In the genomic region with DNA sequence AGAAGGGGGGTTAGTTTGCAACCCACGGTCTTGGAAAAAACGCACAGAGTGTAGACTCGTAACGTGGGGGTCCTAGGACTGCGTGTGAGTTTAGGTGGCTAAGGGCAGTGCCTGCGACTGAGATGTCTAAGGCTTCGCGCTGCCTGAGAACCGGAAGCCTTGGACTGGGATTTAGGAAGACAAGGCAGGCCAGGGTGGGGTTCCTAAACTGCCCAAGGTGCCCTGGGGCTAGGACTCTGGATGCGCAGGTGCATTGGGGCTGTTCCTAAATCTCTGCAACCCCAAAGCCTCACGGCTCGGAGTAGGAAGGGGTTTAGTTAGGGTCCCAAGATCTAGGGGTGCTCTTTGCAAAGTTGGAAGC, we compare ENCODE assay signal across 8 mouse cellular contexts. TPM values are rescaled to one million over a fixed set of nuclear protein-coding genes. Genes with fewer than 3 reads are reported as not detected.
DNase-seq lines count a peak whose midpoint lies in the region; TF ChIP-seq lines count a peak whose summit lies in the region.

No protein-coding gene starts in this region.

- peaks cover 27% of the 10 kb centered on the region for H3K4me1 ChIP-seq in liver, adult 2 months (ENCODE audit: control insufficient read depth, insufficient read depth, low read length)
- H3K4me1 ChIP-seq in brown adipose tissue, adult 24 weeks (ENCODE audit: control insufficient read depth, insufficient read depth, insufficient read length, low read length): peaks cover 22% of the 10 kb centered on the region
- H3K4me1 ChIP-seq in hindbrain, embryonic 10.5 days (replicated peaks): peaks cover 55% of the 10 kb centered on the region

- no peak for TF ChIP-seq CTCF in liver, adult 2 months (IDR thresholded peaks at IDR 0.05; ENCODE audit: low read depth, low read length)

- H3K9ac ChIP-seq in liver, adult 2 months (ENCODE audit: low read depth, low read length): peak overlapping the region; percentile 90

- 25% methylated on average over 12 of the region's 12 CpGs for WGBS in liver, adult 2 months
- 1% methylated on average over 12 of the region's 12 CpGs for WGBS in hindbrain, embryonic 10.5 days
- 3% methylated on average over 12 of the region's 12 CpGs for WGBS in macrophage (ENCODE audit: missing documents)

- no peaks in the 10 kb centered on the region for H3K36me3 ChIP-seq in liver, adult 2 months (ENCODE audit: control insufficient read depth, insufficient read depth, low read length)
- H3K36me3 ChIP-seq in hindbrain, embryonic 10.5 days: peaks cover 21% of the 10 kb centered on the region
- H3K36me3 ChIP-seq in macrophage (ENCODE audit: inconsistent target): no peaks in the 10 kb centered on the region

- no peaks in the 10 kb centered on the region for H3K27me3 ChIP-seq in liver, adult 2 months (ENCODE audit: control insufficient read depth, insufficient read depth, low read length)
- peaks cover 16% of the 10 kb centered on the region for H3K27me3 ChIP-seq in hindbrain, embryonic 10.5 days (ENCODE audit: insufficient read depth, poor library complexity, severe bottlenecking)

- peak overlapping the region; percentile 73 for H3K4me3 ChIP-seq in liver, adult 2 months (ENCODE audit: insufficient read depth, low read depth, low read length)
- H3K4me3 ChIP-seq in brown adipose tissue, adult 24 weeks (ENCODE audit: insufficient read depth, low read depth, low read length): peak overlapping the region; percentile 88
- peak overlapping the region; percentile 86 for H3K4me3 ChIP-seq in hindbrain, embryonic 10.5 days
- peak overlapping the region; percentile 99 for H3K4me3 ChIP-seq in macrophage (ENCODE audit: inconsistent target)

- DNase-seq in liver, adult 2 months (ENCODE audit: extremely low read depth, low read depth, low spot score): no peak
- no peak for DNase-seq in liver
- peak; percentile 51 for DNase-seq in hindbrain, embryonic 10.5 days (ENCODE audit: low spot score)
- DNase-seq in right cerebral cortex, adult 2 months (ENCODE audit: low spot score in 2 of 2): no peak
- no peak for DNase-seq in gastrocnemius, postnatal 10 days
- no peak for DNase-seq in gastrocnemius, postnatal 4 days (ENCODE audit: low spot score in 2 of 2)

- TF ChIP-seq POLR2A in liver, adult 2 months (IDR thresholded peaks at IDR 0.05; ENCODE audit: extremely low read depth, insufficient read depth, low read length): no peak

- peaks cover 8% of the 10 kb centered on the region for H3K79me2 ChIP-seq in liver, adult 2 months (ENCODE audit: control insufficient read depth, insufficient read depth, low read length)
- peaks cover 52% of the 10 kb centered on the region for H3K79me2 ChIP-seq in macrophage (ENCODE audit: inconsistent target)

- H3K27ac ChIP-seq in liver, adult 2 months (replicated peaks; ENCODE audit: insufficient read depth, low read depth, low read length): no peak overlapping the region
- H3K27ac ChIP-seq in brown adipose tissue, adult 24 weeks (replicated peaks; ENCODE audit: low read depth, low read length): peak overlapping the region; percentile 22
- peak overlapping the region; percentile 93 for H3K27ac ChIP-seq in hindbrain, embryonic 10.5 days
- peak overlapping the region; percentile 97 for H3K27ac ChIP-seq in macrophage

- no peaks in the 10 kb centered on the region for H3K9me3 ChIP-seq in hindbrain, embryonic 10.5 days

RNA-seq across cellular contexts. Expression of a gene that starts 0.7 kb away (rescaled TPM):
- total RNA-seq in liver, adult 2 months (2014; rRNA removed): not detected in 2 replicates
- polyA plus RNA-seq in liver, adult 2 months (2012; rRNA removed): 10.6 and 10.8 TPM in 2 replicates
- polyA plus RNA-seq in brown adipose tissue, adult 24 weeks (2012; ENCODE audit: insufficient read depth, insufficient read length, missing spikeins): 1.3 TPM in 1 of 2 replicates, not detected in the other
- 4.1 and 6.7 TPM in 2 replicates for polyA plus RNA-seq in hindbrain, embryonic 10.5 days (2016; fragmentation: Nextera tagmentation; extraction: Ambion mirVana)
- total RNA-seq in macrophage (2018; cell fraction: chromatin; rRNA removed): not detected
- under 1 TPM in 10 of 26 experiments, not detected in 16; 0.09 to 0.43 (median 0.13) TPM for total RNA-seq in macrophage (2018; cell fraction: cytosol; rRNA removed)
- 1 to 10 TPM in 1 of 26 experiments, under 1 TPM in 2, not detected in 23; 0.35 to 1.7 (median 0.48) TPM for total RNA-seq in macrophage (2018; cell fraction: nucleus; rRNA removed)
- not detected in 3 replicates for polyA plus RNA-seq in macrophage (2018)
- total RNA-seq in gastrocnemius, postnatal 10 days (2021): 10 to 100 TPM; 10.6 to 15.8 TPM
- 10 to 100 TPM; 20.3 to 22.9 TPM for total RNA-seq in gastrocnemius, postnatal 4 days (2021)

RNA-seq across cellular contexts. Expression of a gene that starts 28.1 kb away (rescaled TPM):
- total RNA-seq in liver, adult 2 months (2014; rRNA removed): 125 and 147 TPM in 2 replicates
- 200 and 210 TPM in 2 replicates for polyA plus RNA-seq in liver, adult 2 months (2012; rRNA removed)
- polyA plus RNA-seq in brown adipose tissue, adult 24 weeks (2012; ENCODE audit: insufficient read depth, insufficient read length, missing spikeins): 226 and 227 TPM in 2 replicates
- polyA plus RNA-seq in hindbrain, embryonic 10.5 days (2016; fragmentation: Nextera tagmentation; extraction: Ambion mirVana): 1.1 and 1.5 TPM in 2 replicates
- 10 to 100 TPM; 13.7 to 87.4 (median 42.2) TPM for total RNA-seq in macrophage (2018; cell fraction: chromatin; rRNA removed)
- total RNA-seq in macrophage (2018; cell fraction: cytosol; rRNA removed): 100 to 1,000 TPM in 12 of 26 experiments, 10 to 100 TPM in 14; 30.7 to 271 (median 98.7) TPM
- 100 to 1,000 TPM in 19 of 26 experiments, 10 to 100 TPM in 7; 25.3 to 303 (median 156) TPM for total RNA-seq in macrophage (2018; cell fraction: nucleus; rRNA removed)
- 4.8 to 33.5 TPM (median 23.5 TPM) in 3 replicates for polyA plus RNA-seq in macrophage (2018)
- 10 to 100 TPM; 28.0 to 64.3 TPM for total RNA-seq in gastrocnemius, postnatal 10 days (2021)
- total RNA-seq in gastrocnemius, postnatal 4 days (2021): 10 to 100 TPM; 25.7 to 35.7 TPM

RNA-seq across cellular contexts. Expression of a gene that starts 28.7 kb away (rescaled TPM):
- 26.2 and 34.5 TPM in 2 replicates for total RNA-seq in liver, adult 2 months (2014; rRNA removed)
- 69.9 and 75.2 TPM in 2 replicates for polyA plus RNA-seq in liver, adult 2 months (2012; rRNA removed)
- polyA plus RNA-seq in brown adipose tissue, adult 24 weeks (2012; ENCODE audit: insufficient read depth, insufficient read length, missing spikeins): 113 and 141 TPM in 2 replicates
- polyA plus RNA-seq in hindbrain, embryonic 10.5 days (2016; fragmentation: Nextera tagmentation; extraction: Ambion mirVana): 385 and 396 TPM in 2 replicates
- total RNA-seq in macrophage (2018; cell fraction: chromatin; rRNA removed): 10 to 100 TPM; 43.1 to 85.5 (median 59.3) TPM
- 100 to 1,000 TPM; 142 to 211 (median 167) TPM for total RNA-seq in macrophage (2018; cell fraction: cytosol; rRNA removed)
- 10 to 100 TPM; 35.1 to 99.4 (median 64.2) TPM for total RNA-seq in macrophage (2018; cell fraction: nucleus; rRNA removed)
- polyA plus RNA-seq in macrophage (2018): 152 to 209 TPM (median 172 TPM) in 3 replicates
- 100 to 1,000 TPM; 179 to 199 TPM for total RNA-seq in gastrocnemius, postnatal 10 days (2021)
- total RNA-seq in gastrocnemius, postnatal 4 days (2021): 100 to 1,000 TPM; 183 to 193 TPM

RNA-seq across cellular contexts. Expression of a gene that starts 29.0 kb away (rescaled TPM):
- total RNA-seq in liver, adult 2 months (2014; rRNA removed): 4.8 and 5.8 TPM in 2 replicates
- 19.6 and 24.8 TPM in 2 replicates for polyA plus RNA-seq in liver, adult 2 months (2012; rRNA removed)
- 12.7 and 19.3 TPM in 2 replicates for polyA plus RNA-seq in brown adipose tissue, adult 24 weeks (2012; ENCODE audit: insufficient read depth, insufficient read length, missing spikeins)
- polyA plus RNA-seq in hindbrain, embryonic 10.5 days (2016; fragmentation: Nextera tagmentation; extraction: Ambion mirVana): 41.2 and 43.8 TPM in 2 replicates
- 100 to 1,000 TPM in 7 of 26 experiments, 10 to 100 TPM in 19; 41.8 to 182 (median 85.4) TPM for total RNA-seq in macrophage (2018; cell fraction: chromatin; rRNA removed)
- 100 to 1,000 TPM; 103 to 247 (median 137) TPM for total RNA-seq in macrophage (2018; cell fraction: cytosol; rRNA removed)
- total RNA-seq in macrophage (2018; cell fraction: nucleus; rRNA removed): 100 to 1,000 TPM in 25 of 26 experiments, 10 to 100 TPM in 1; 73.5 to 264 (median 143) TPM
- polyA plus RNA-seq in macrophage (2018): 165 to 276 TPM (median 174 TPM) in 3 replicates
- 10 to 100 TPM; 20.4 to 22.6 TPM for total RNA-seq in gastrocnemius, postnatal 10 days (2021)
- 10 to 100 TPM; 27.4 to 28.0 TPM for total RNA-seq in gastrocnemius, postnatal 4 days (2021)
